Mouse (Mus musculus): ENCODE measurements around the gene Hspb2.

DNA sequence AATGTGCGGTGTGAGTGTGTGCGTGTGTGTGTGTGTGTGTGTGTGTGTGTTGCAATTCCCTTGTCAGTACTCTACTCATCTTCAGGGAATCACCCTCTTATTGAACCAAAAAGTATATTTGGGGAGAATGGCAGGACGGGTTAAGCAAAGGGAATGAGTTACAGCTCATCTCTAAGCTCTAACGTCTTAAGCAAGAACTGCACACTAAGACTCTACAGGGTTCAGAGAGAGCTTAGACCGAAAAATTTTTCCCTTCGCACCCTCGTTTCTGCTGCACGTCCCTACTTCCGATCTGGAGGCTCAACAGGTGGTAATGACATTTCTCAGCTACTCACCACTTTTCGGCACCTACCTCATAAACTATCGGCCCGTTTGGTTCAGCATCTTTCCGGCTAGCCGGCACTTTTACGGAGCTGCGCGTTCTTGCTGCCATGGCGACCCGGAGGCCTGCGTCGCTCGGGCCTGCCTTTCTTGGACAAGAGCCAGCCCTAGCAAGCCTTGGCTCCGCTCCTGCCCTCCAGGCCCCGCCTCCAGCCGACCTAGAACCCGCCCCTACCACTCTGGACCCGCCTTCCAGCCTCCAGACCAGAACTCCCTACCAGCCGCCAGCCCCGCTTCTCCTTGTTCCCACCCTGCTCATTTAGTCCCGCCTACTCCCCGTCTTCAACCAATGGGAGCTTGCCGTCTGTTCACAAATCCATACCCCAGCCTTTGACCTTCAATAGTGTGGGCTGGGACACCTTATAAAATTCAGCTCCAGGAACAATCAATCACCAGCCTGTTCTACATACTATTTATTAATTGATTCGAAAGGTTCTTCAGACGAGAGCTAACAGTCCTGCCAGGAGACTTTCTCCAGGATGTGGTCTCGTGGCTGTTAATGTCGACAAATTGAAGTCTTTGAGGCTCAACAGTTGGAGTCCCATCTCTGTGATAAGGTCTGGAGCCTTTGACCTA, 13.0 kb downstream of the Hspb2 start, which contains the start of gene Dixdc1:
- TF ChIP-seq POLR2A (IDR thresholded peaks at IDR 0.05; ENCODE audit: insufficient read length, low read depth) (no peak), MAX (IDR thresholded peaks at IDR 0.05; ENCODE audit: low read depth) (no peak), MYOG (IDR thresholded peaks at IDR 0.05; ENCODE audit: control insufficient read depth in 1 of 3, insufficient read depth in 1 of 3, insufficient read length in 2 of 3, low read depth in 2 of 3) (no peak), TCF12 (IDR thresholded peaks at IDR 0.05; ENCODE audit: insufficient read depth, poor library complexity, severe bottlenecking) (no peak), E2F4 (IDR thresholded peaks at IDR 0.05; ENCODE audit: insufficient read depth) (no peak)
